Mouse (Mus musculus) liver, adult 2 months (tissue): ENCODE data around the gene Wnt2. TPM values are rescaled to one million over a fixed set of nuclear protein-coding genes. Genes with fewer than 3 reads are reported as not detected.

Experiments
- DNase-seq: peaks from one replicate; pipeline ENCODE4 v3.0.0-alpha.2; 2011; ENCODE audit warnings: low read depth, low spot score; ENCODE audit errors: extremely low read depth
- H3K27ac ChIP-seq: fragments of 200-500 bp; replicated peaks from 2 replicates; pipeline ENCODE4 v1.5.1; 2012; ENCODE audit warnings: low read depth, mild to moderate bottlenecking, control low read depth, inconsistent platforms, low read length; ENCODE audit not compliant: insufficient read depth
- H3K27me3 ChIP-seq: fragments of 200-500 bp; 2 replicates; pipeline ENCODE4 v1.6.1; 2012; ENCODE audit warnings: mild to moderate bottlenecking, moderate library complexity, low read length, inconsistent platforms; ENCODE audit not compliant: control insufficient read depth, insufficient read depth
- H3K36me3 ChIP-seq: fragments of 200-500 bp; 2 replicates; pipeline ENCODE4 v1.6.1; 2012; ENCODE audit warnings: low read length, inconsistent platforms; ENCODE audit not compliant: control insufficient read depth, insufficient read depth
- H3K4me1 ChIP-seq: fragments of 200-500 bp; 2 replicates; pipeline ENCODE4 v1.6.1; 2011; ENCODE audit warnings: low read length; ENCODE audit not compliant: control insufficient read depth, insufficient read depth
- H3K4me3 ChIP-seq: fragments of 200-500 bp; 2 replicates; pipeline ENCODE4 v1.5.1; 2011; ENCODE audit warnings: low read depth, mild to moderate bottlenecking, control low read depth, low read length, moderate library complexity; ENCODE audit not compliant: insufficient read depth
- H3K79me2 ChIP-seq: fragments of 200-500 bp; 2 replicates; pipeline ENCODE4 v1.6.1; 2012; ENCODE audit warnings: inconsistent platforms, mild to moderate bottlenecking, low read length, moderate library complexity; ENCODE audit not compliant: control insufficient read depth, insufficient read depth
- H3K9ac ChIP-seq: fragments of 200-500 bp; 2 replicates; pipeline ENCODE4 v1.6.1; 2012; ENCODE audit warnings: low read depth, mild to moderate bottlenecking, control low read depth, inconsistent platforms, low read length
- CTCF ChIP-seq: fragments of 200-500 bp; IDR thresholded peaks from 2 replicates; pipeline ENCODE4 v1.5.1; 2011; ENCODE audit warnings: low read depth, low read length, control low read depth
- POLR2A ChIP-seq: fragments of 200-500 bp; IDR thresholded peaks from 2 replicates; pipeline ENCODE4 v1.6.1; 2011; ENCODE audit warnings: low read length, control low read depth; ENCODE audit not compliant: insufficient read depth; ENCODE audit errors: extremely low read depth
- WGBS: fragments of 180-500 bp; shearing (Covaris S2); methylation state at CpG from one replicate; pipeline ENCODE4 v1.1.7; 2018; 5-methylcytosine and 5-hydroxymethylcytosine counted together
- polyA plus RNA-seq: library from polyadenylated mRNA; depleted of rRNA; stranded (reverse); fragments of >200 nt; gene quantifications from 2 replicates; pipeline ENCODE4 v1.2.3, GENCODE M21; 2012
- total RNA-seq: library from RNA; depleted of rRNA; stranded (reverse); fragments of >200 nt; gene quantifications from 2 replicates; pipeline ENCODE4 v1.2.3, GENCODE M21; 2014

Wnt2 gene
- total and polyA plus RNA-seq, 2 experiments = 1.6 to 3.3 TPM

- Histone ChIP-seq H3K9ac (no peak overlapping the region), H3K27ac (no peak overlapping the region), H3K79me2 (no peaks in the 10 kb centered on the region), H3K36me3 (no peaks in the 10 kb centered on the region), H3K4me1 (no peaks in the 10 kb centered on the region), H3K27me3 (no peaks in the 10 kb centered on the region), H3K4me3 (no peak overlapping the region)
- TF ChIP-seq POLR2A (no peak), CTCF (no peak)
- DNase-seq = no peak
Observed at GRCm38 (mm10) chr6:17971393-17971792, 59.0 kb downstream of the Wnt2 start.

- DNase-seq = no peak
- Histone ChIP-seq H3K36me3 (no peaks in the 10 kb centered on the region), H3K9ac (no peak overlapping the region), H3K27ac (no peak overlapping the region), H3K27me3 (no peaks in the 10 kb centered on the region), H3K79me2 (no peaks in the 10 kb centered on the region), H3K4me3 (no peak overlapping the region), H3K4me1 (no peaks in the 10 kb centered on the region)
- 81% methylated on average over 1 of the region's 1 CpGs for WGBS
- no peak for TF ChIP-seq CTCF
- no peak for TF ChIP-seq POLR2A
Observed at GRCm38 (mm10) chr6:17969815-17970214, 60.6 kb downstream of the Wnt2 start.

- DNase-seq = no peak
- Histone ChIP-seq H3K79me2 (no peaks in the 10 kb centered on the region), H3K9ac (no peak overlapping the region), H3K27me3 (no peaks in the 10 kb centered on the region), H3K4me3 (no peak overlapping the region), H3K27ac (no peak overlapping the region), H3K4me1 (no peaks in the 10 kb centered on the region), H3K36me3 (no peaks in the 10 kb centered on the region)
- TF ChIP-seq CTCF (no peak), POLR2A (no peak)
- WGBS = 67% methylated on average over 1 of the region's 1 CpGs
Observed at GRCm38 (mm10) chr6:17968467-17969144, 61.8 kb downstream of the Wnt2 start.

GRCm38 (mm10) chr6:17963455-17963854 lies 66.9 kb downstream of the Wnt2 start:
- H3K9ac ChIP-seq = no peak overlapping the region
- no peak overlapping the region for H3K4me3 ChIP-seq
- no peaks in the 10 kb centered on the region for H3K36me3 ChIP-seq
- H3K27ac ChIP-seq = no peak overlapping the region
- TF ChIP-seq POLR2A (no peak), CTCF (no peak)
- no peak for DNase-seq
- no peaks in the 10 kb centered on the region for H3K4me1 ChIP-seq
- WGBS = 79% methylated on average over 3 of the region's 3 CpGs
- H3K79me2 ChIP-seq = no peaks in the 10 kb centered on the region
- no peaks in the 10 kb centered on the region for H3K27me3 ChIP-seq

- TF ChIP-seq CTCF (no peak), POLR2A (no peak)
- DNase-seq = no peak
- Histone ChIP-seq H3K79me2 (no peaks in the 10 kb centered on the region), H3K27ac (no peak overlapping the region), H3K27me3 (no peaks in the 10 kb centered on the region), H3K9ac (no peak overlapping the region), H3K36me3 (no peaks in the 10 kb centered on the region), H3K4me3 (no peak overlapping the region), H3K4me1 (no peaks in the 10 kb centered on the region)
- WGBS = 89% methylated on average over 8 of the region's 8 CpGs
Observed at GRCm38 (mm10) chr6:17951779-17952178, 78.6 kb downstream of the Wnt2 start.

- WGBS = 85% methylated on average over 5 of the region's 5 CpGs
- no peak for TF ChIP-seq CTCF
- TF ChIP-seq POLR2A = no peak
Observed at GRCm38 (mm10) chr6:17949103-17949502, 81.3 kb downstream of the Wnt2 start.

More at GRCm38 (mm10) chr6:17949103-17949502, 81.3 kb downstream of the Wnt2 start:
- H3K9ac ChIP-seq = no peak overlapping the region
- H3K27ac ChIP-seq = no peak overlapping the region
- no peaks in the 10 kb centered on the region for H3K79me2 ChIP-seq
- H3K4me3 ChIP-seq = no peak overlapping the region
- no peaks in the 10 kb centered on the region for H3K27me3 ChIP-seq
- no peak for DNase-seq
- no peaks in the 10 kb centered on the region for H3K36me3 ChIP-seq
- H3K4me1 ChIP-seq = no peaks in the 10 kb centered on the region
